Mouse (Mus musculus) limb, embryonic 15.5 days (tissue): ENCODE data around the gene Wt1. TPM values are rescaled to one million over a fixed set of nuclear protein-coding genes. Genes with fewer than 3 reads are reported as not detected.
A peak's percentile ranks its signal among the peaks of the same experiment; 100 is the strongest.

Experiments
- ATAC-seq: fragments of 200-750 bp; cut with Nextera tagmentation; 2 replicates; pipeline ENCODE4 v1.8.0; 2017; ENCODE audit warnings: low read depth, moderate TSS enrichment; ENCODE audit not compliant: insufficient number of reproducible peaks, low FRiP score, low TSS enrichment
- H3K27ac ChIP-seq: fragments of 300-500 bp; sonication (generic); 2 replicates; pipeline ENCODE4 v1.5.1; 2015; ENCODE audit warnings: moderate library complexity, mild to moderate bottlenecking, inconsistent platforms
- H3K27me3 ChIP-seq: fragments of 300-500 bp; sonication (generic); 2 replicates; pipeline ENCODE4 v1.6.1; 2015; ENCODE audit warnings: inconsistent platforms
- H3K36me3 ChIP-seq: fragments of 300-500 bp; sonication (generic); 2 replicates; pipeline ENCODE4 v1.6.1; 2015; ENCODE audit warnings: inconsistent platforms
- H3K4me1 ChIP-seq: fragments of 300-500 bp; sonication (generic); 2 replicates; pipeline ENCODE4 v1.6.1; 2015; ENCODE audit warnings: inconsistent platforms
- H3K4me2 ChIP-seq: fragments of 300-500 bp; sonication (generic); 2 replicates; pipeline ENCODE4 v1.6.1; 2015; ENCODE audit warnings: mild to moderate bottlenecking, inconsistent platforms
- H3K4me3 ChIP-seq: fragments of 300-500 bp; sonication (generic); 2 replicates; pipeline ENCODE4 v1.5.1; 2015; ENCODE audit warnings: mild to moderate bottlenecking, inconsistent platforms
- H3K9ac ChIP-seq: fragments of 300-500 bp; sonication (generic); 2 replicates; pipeline ENCODE4 v1.6.1; 2015; ENCODE audit warnings: inconsistent platforms
- H3K9me3 ChIP-seq: fragments of 300-500 bp; sonication (generic); 2 replicates; pipeline ENCODE4 v1.6.1; 2016; ENCODE audit warnings: inconsistent platforms
- WGBS: fragments of 180-500 bp; shearing (Covaris S2); methylation state at CpG from one replicate; pipeline ENCODE4 v1.1.7; 2015; 5-methylcytosine and 5-hydroxymethylcytosine counted together
- polyA plus RNA-seq: library from polyadenylated mRNA; unstranded; fragments of >200 nt; fragmentation: Nextera tagmentation; extraction: Ambion mirVana; gene quantifications from 2 replicates; pipeline ENCODE4 v1.2.1, GENCODE M21; 2015

Wt1 gene
- polyA plus RNA-seq, 1 experiment from 2014 or later: 0.51 TPM

DNA sequence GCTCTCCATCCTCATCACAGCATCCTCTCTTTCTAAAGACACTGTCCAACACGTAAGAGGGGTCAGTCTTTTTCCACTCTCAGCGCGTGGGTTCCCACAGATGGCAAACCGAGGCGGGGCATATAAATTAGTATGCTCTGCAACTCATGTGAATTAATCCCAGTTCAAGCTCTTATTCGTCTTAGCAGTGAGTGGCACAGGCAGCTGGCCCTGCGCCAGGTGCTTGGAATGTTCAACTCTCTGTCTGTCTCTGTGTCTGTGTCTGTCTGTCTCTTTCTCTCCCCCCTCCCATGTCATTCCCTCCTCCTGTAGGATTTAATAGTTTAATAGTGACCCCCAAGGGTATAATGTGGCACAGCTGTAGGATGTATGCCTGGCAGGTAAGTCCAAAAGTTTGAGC is 26.9 kb upstream of the Wt1 start:
- Histone ChIP-seq H3K4me3 (no peak overlapping the region), H3K9me3 (no peaks in the 10 kb centered on the region), H3K4me2 (no peak overlapping the region), H3K27ac (no peak overlapping the region), H3K4me1 (no peaks in the 10 kb centered on the region), H3K9ac (no peak overlapping the region), H3K36me3 (no peaks in the 10 kb centered on the region), H3K27me3 (no peaks in the 10 kb centered on the region)
- WGBS: 55% methylated on average over 7 of the region's 7 CpGs
- no peak for ATAC-seq

DNA sequence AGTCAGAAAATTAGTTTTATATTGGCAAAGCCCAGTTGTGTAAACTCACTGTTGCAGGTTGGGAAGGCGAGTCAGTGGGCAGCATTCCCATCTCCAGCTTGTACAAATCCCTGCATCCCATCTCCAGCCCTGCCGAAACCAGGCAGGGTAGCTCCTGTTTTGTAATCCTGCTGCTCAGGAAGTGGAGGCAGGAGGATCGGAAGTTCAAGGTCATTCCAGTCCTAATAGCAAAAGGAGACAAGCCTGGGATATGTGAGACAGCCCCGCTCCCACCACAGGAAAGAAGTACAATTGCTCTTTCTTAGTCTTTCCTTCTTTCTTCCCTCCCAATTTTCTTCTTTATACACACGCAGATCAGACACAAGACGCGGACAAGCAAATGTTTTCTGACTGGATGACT is 25.8 kb upstream of the Wt1 start:
- 58% methylated on average over 7 of the region's 7 CpGs for whole genome bisulfite sequencing
- Histone ChIP-seq H3K4me3 (no peak overlapping the region), H3K9ac (no peak overlapping the region), H3K4me1 (no peaks in the 10 kb centered on the region), H3K4me2 (no peak overlapping the region), H3K27me3 (no peaks in the 10 kb centered on the region), H3K27ac (no peak overlapping the region), H3K9me3 (no peaks in the 10 kb centered on the region), H3K36me3 (no peaks in the 10 kb centered on the region)
- no peak for ATAC-seq

DNA sequence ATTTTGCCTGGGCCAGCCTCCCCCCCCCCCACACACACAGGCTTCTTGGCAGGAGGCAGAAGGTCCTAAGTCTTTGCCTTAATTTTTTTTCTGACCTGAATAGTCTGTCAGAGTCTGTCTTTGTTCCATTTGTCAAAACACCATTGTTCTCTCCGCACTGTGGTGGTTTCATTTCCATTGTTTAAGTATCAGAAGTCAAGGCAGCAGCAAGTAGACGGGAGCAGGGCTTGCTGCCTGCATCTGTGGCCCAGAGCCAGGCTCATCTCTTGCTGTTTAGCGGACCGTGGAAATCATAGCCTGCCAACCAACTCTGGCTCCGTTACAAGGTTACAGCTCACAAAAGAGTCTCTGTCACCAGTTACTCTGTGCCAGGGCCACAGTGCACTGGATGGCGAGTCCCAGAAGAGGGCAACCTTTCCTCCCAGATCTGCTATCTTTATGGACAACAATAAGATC is 17.6 kb upstream of the Wt1 start:
- no peaks in the 10 kb centered on the region for H3K9me3 ChIP-seq
- H3K9ac ChIP-seq: no peak overlapping the region
- H3K27me3 ChIP-seq: peaks cover 18% of the 10 kb centered on the region
- ATAC-seq: no peak
- no peaks in the 10 kb centered on the region for H3K36me3 ChIP-seq
- no peak overlapping the region for H3K27ac ChIP-seq
- H3K4me1 ChIP-seq: no peaks in the 10 kb centered on the region
- H3K4me3 ChIP-seq: no peak overlapping the region
- no peak overlapping the region for H3K4me2 ChIP-seq
- WGBS: 36% methylated on average over 6 of the region's 6 CpGs

DNA sequence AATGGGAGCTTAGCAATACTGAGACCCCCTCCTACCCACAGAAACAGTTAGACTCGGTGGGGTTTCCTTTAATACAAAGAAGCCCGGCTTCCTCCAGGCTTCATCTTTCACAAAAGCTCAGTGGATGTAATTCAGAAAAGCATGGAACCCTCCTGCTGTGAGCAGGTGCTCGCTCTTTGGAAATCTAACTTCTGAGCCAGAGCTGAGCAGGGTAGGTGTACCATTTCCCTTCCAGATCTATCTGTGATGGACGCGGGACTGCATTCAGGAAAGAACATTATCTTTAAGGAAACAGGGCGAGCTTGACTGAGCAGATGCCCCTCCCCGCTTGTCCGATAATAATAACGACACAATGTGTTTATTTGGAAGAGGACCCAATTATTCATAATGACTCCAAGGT is 12.3 kb upstream of the Wt1 start:
- no peak overlapping the region for H3K9ac ChIP-seq
- H3K4me2 ChIP-seq: no peak overlapping the region
- peaks cover 57% of the 10 kb centered on the region for H3K27me3 ChIP-seq
- H3K4me1 ChIP-seq: no peaks in the 10 kb centered on the region
- H3K27ac ChIP-seq: no peak overlapping the region
- no peak for ATAC-seq
- H3K4me3 ChIP-seq: no peak overlapping the region
- H3K9me3 ChIP-seq: no peaks in the 10 kb centered on the region
- 40% methylated on average over 9 of the region's 9 CpGs for WGBS
- no peaks in the 10 kb centered on the region for H3K36me3 ChIP-seq

DNA sequence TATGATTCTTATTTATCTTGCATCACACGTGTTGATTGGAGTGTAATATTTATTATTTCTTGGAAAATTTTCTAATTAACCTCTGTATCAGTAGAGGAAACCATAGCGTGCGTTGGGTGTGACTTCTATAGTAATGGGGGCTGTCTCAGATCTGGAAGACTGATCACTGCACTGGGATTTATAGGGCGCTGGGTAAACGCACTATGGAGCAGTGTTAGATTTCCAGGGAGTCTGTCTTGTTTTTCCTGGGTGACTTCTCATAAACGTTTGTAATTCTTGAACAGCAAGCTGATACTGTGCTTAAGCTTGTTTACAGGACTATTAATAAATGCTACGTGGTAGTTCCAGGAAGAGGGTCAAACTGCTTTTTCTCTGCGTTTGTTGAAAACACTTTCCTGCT is 8.7 kb upstream of the Wt1 start:
- H3K27me3 ChIP-seq: peaks cover 81% of the 10 kb centered on the region
- WGBS: 44% methylated on average over 8 of the region's 8 CpGs
- no peak overlapping the region for H3K4me3 ChIP-seq

DNA sequence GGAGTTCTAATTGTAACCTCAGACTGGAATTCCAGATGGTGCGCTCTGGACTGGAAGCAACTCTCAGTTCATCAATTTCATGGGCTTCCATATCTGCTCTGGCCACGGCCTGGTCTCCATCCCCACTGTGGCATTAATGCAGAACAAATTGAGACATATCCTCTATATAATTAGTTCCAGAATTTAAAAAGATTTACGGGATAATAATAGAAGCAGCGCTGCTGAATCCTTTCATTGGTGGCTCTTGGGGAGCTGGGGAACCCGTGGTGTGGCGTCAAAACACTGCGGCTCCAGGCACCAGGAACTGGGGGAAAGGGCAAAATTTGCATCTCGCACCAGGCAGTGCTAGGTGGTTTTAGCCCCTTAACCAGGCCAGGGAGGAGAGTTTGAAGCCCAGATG is 4.1 kb upstream of the Wt1 start:
- H3K4me3 ChIP-seq: no peak overlapping the region
- ATAC-seq: no peak
- H3K9ac ChIP-seq: no peak overlapping the region
- 7% methylated on average over 8 of the region's 8 CpGs for WGBS
- H3K9me3 ChIP-seq: no peaks in the 10 kb centered on the region
- peaks cover 92% of the 10 kb centered on the region for H3K27me3 ChIP-seq
- no peaks in the 10 kb centered on the region for H3K36me3 ChIP-seq
- no peak overlapping the region for H3K27ac ChIP-seq
- no peak overlapping the region for H3K4me2 ChIP-seq
- peaks cover 25% of the 10 kb centered on the region for H3K4me1 ChIP-seq

More for the DNA sequence above, 8.7 kb upstream of the Wt1 start:
- no peak for ATAC-seq
- H3K4me2 ChIP-seq: no peak overlapping the region
- H3K27ac ChIP-seq: no peak overlapping the region
- no peaks in the 10 kb centered on the region for H3K36me3 ChIP-seq
- no peak overlapping the region for H3K9ac ChIP-seq
- H3K4me1 ChIP-seq: peaks cover under 1% of the 10 kb centered on the region; the same call in 1 of the 2 replicates
- H3K9me3 ChIP-seq: no peaks in the 10 kb centered on the region

DNA sequence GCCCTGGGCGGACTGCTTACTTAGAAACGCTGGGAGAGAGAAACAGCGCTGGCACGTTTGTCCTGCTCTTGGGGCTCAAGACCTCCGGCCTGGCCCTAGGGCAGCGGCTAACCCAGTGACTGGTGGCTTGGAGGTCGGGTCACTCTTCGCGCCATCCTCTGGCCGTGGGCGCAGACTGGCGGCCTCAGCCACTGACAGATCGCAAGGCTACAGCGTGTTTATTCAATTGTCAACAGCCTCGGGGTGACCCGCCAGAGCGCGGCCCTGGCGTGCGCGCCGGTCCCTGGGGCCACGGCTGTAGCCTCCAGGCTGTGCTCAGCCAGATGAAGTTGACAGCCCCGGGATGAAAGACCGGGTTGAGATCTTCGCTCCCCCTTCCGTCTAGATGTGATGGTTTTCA is 3.4 kb upstream of the Wt1 start:
- ATAC-seq: no peak
- H3K4me3 ChIP-seq: peak overlapping the region; percentile 10
- H3K9me3 ChIP-seq: no peaks in the 10 kb centered on the region
- 1% methylated on average over 27 of the region's 27 CpGs for WGBS
- H3K36me3 ChIP-seq: no peaks in the 10 kb centered on the region
- H3K27ac ChIP-seq: no peak overlapping the region
- H3K9ac ChIP-seq: no peak overlapping the region
- H3K27me3 ChIP-seq: peaks cover 93% of the 10 kb centered on the region
- H3K4me1 ChIP-seq: peaks cover 31% of the 10 kb centered on the region
- H3K4me2 ChIP-seq: 0 out of 2 replicates have a peak overlapping the region, but pooled peaks have one; percentile 21

DNA sequence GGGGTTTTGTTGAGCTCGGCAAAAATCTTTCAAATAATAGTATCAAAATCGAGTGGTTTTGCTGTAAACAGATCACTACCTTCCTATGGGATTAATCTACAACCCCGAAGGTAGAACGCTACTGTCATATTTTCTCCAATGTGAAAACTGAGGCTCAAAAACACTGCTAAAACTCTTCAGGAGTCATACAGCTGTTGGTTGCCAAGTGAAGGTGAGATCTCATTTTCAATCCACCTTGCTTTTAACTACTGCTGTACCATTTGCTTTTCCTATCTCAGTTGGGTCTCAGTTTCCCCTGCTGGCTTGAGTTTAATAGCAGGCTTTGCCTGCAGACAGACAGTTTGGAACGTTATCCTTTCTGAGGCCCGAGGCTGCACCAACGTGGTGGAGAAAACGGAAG is 2.9 kb upstream of the Wt1 start:
- H3K36me3 ChIP-seq: no peaks in the 10 kb centered on the region
- no peak overlapping the region for H3K9ac ChIP-seq
- peaks cover 33% of the 10 kb centered on the region for H3K4me1 ChIP-seq
- H3K9me3 ChIP-seq: no peaks in the 10 kb centered on the region
- 4% methylated on average over 8 of the region's 8 CpGs for WGBS
- peaks cover 93% of the 10 kb centered on the region for H3K27me3 ChIP-seq
- H3K4me3 ChIP-seq: no peak overlapping the region
- no peak overlapping the region for H3K4me2 ChIP-seq
- H3K27ac ChIP-seq: no peak overlapping the region
- no peak for ATAC-seq

DNA sequence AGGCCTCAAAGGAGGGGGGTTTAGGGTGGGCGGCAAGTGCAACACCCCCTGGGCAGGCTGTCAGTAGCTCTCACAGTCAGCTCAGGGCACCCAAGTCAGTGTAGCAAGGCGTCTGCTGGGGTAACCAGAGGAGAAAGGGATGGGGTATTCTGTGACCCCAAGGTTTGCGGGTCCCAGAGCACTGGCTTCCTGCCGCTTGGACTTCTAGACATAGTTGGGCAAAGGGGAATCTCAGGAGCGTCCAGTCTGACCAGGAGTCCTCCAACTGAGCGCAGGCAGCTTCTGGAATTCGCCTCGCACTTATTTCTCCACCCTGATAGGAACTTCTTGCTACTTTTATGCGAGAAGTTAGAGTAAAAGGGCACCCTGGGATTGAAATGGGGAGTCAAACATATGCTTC is 2.4 kb upstream of the Wt1 start:
- 3% methylated on average over 9 of the region's 9 CpGs for WGBS
- ATAC-seq: no peak

DNA sequence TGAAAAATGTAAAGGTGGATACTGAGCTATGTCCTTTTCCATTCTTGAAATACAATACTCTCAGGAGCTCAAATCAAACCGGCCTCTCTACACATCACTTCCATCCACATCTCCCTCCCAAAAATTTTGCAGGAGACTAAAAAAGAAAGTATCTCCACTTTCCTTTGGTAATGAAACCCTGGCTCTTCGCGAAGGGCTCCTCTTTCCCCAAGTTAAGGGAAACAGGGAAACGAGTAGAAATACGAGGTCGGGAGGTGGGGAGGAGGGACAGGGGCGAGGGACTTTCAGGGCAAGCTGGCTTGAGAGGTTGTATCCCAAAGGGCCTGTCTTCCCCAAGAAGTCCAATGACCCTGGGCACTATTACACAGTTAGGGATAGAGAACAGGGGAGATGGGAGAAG is 1.9 kb upstream of the Wt1 start:
- 2% methylated on average over 7 of the region's 7 CpGs for WGBS
- Histone ChIP-seq H3K27ac (no peak overlapping the region), H3K4me3 (no peak overlapping the region), H3K4me1 (peaks cover 33% of the 10 kb centered on the region), H3K9ac (no peak overlapping the region), H3K27me3 (peaks cover 93% of the 10 kb centered on the region), H3K4me2 (no peak overlapping the region), H3K36me3 (no peaks in the 10 kb centered on the region), H3K9me3 (no peaks in the 10 kb centered on the region)
- no peak for ATAC-seq

More for the DNA sequence above, 2.4 kb upstream of the Wt1 start:
- Histone ChIP-seq H3K9me3 (no peaks in the 10 kb centered on the region), H3K27me3 (peaks cover 93% of the 10 kb centered on the region), H3K27ac (no peak overlapping the region), H3K9ac (no peak overlapping the region), H3K36me3 (no peaks in the 10 kb centered on the region), H3K4me3 (no peak overlapping the region), H3K4me1 (peaks cover 33% of the 10 kb centered on the region), H3K4me2 (no peak overlapping the region)

DNA sequence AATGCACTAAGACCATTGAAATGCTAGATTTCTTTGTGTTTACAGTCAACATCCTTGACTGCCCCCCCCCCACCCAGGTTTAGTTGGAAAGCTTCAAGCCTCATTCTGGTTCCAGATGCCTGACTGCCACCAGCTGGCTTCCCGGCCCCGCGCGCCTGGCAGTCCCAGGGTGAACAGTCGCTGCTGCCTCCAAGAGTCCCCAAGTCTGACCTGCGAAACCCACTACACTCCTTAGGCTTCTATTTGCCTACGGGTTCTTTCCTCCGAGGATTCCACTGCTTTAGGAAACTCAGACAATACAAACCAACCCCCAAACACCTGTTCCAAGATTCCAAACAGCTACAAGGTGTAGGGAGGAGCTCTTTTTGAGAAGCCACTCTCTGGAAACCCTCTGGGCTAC is 1.1 kb upstream of the Wt1 start:
- Histone ChIP-seq H3K9me3 (no peaks in the 10 kb centered on the region), H3K4me2 (no peak overlapping the region), H3K27me3 (peaks cover 93% of the 10 kb centered on the region), H3K36me3 (no peaks in the 10 kb centered on the region), H3K27ac (no peak overlapping the region), H3K4me3 (no peak overlapping the region), H3K4me1 (peaks cover 33% of the 10 kb centered on the region), H3K9ac (no peak overlapping the region)
- under 1% methylated on average over 8 of the region's 8 CpGs for WGBS
- no peak for ATAC-seq

DNA sequence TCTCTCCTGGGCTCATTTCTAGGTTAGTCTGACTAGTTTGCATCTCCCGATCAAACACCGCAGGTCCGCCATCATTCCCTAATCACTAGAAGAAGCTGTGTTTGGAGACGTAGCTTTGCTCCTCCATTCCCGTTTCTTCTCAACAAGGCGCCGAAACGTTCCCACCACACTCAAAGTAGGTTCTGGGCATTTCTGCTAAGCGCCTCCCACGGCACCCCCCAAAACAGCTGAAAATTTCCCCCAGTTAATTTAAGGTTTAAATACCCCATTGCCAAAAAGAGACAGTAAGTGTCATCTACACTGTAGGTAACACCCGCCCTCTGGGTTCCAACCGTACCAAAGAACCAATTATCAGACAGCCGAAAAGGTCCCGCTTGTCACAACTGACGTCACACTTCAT is 688 bp upstream of the Wt1 start:
- Histone ChIP-seq H3K27me3 (peaks cover 93% of the 10 kb centered on the region), H3K36me3 (no peaks in the 10 kb centered on the region), H3K4me1 (peaks cover 37% of the 10 kb centered on the region), H3K27ac (no peak overlapping the region), H3K9ac (no peak overlapping the region), H3K4me2 (no peak overlapping the region), H3K4me3 (no peak overlapping the region), H3K9me3 (no peaks in the 10 kb centered on the region)
- WGBS: 2% methylated on average over 15 of the region's 15 CpGs
- no peak for ATAC-seq
